Mouse (Mus musculus): Measurements from ENCODE around the gene Elob. TPM values are rescaled to one million over a fixed set of nuclear protein-coding genes. Genes with fewer than 3 reads are reported as not detected.

Gene Elob
- polyA plus RNA-seq, 1 experiment from 2014 or later, result 1,013 TPM

- Histone ChIP-seq H3K9me3 (ENCODE audit: control insufficient read depth, low read length) (no peaks in the 10 kb centered on the region), H3K4me1 (replicated peaks; ENCODE audit: control insufficient read depth, insufficient read depth) (no peaks in the 10 kb centered on the region), H3K4me2 (replicated peaks; ENCODE audit: low read depth) (no peak overlapping the region), H3K4me3 (ENCODE audit: low read depth, low read length) (no peak overlapping the region), H3K27me3 (ENCODE audit: control insufficient read depth, insufficient read depth, low read length) (no peaks in the 10 kb centered on the region), H3K27ac (replicated peaks) (no peak overlapping the region), H3K36me3 (ENCODE audit: control insufficient read depth, insufficient read depth, low read length) (no peaks in the 10 kb centered on the region), H3K9ac (ENCODE audit: low read length) (no peak overlapping the region)
- no peak for TF ChIP-seq CTCF (IDR thresholded peaks at IDR 0.05; ENCODE audit: low read depth)
- TF ChIP-seq EP300 (optimal IDR thresholded peaks at IDR 0.05), result no peak
- no peak for ATAC-seq (ENCODE audit: low FRiP score, low TSS enrichment)
- 67% methylated on average over 7 of the region's 7 CpGs for WGBS
- no peak for DNase-seq (ENCODE audit: low spot score)
These were observed 31.6 kb downstream of the Elob start for GRCm38 (mm10) chr17:23797316-23797715.

- no peak overlapping the region for H3K4me2 ChIP-seq (replicated peaks; ENCODE audit: low read depth)
- 95% methylated on average over 8 of the region's 8 CpGs for WGBS
- no peak for ATAC-seq (ENCODE audit: low FRiP score, low TSS enrichment)
These were observed 33.6 kb downstream of the Elob start for GRCm38 (mm10) chr17:23795323-23795722.

GRCm38 (mm10) chr17:23791079-23791357 is 37.9 kb downstream of the Elob start:
- Histone ChIP-seq H3K9ac (ENCODE audit: low read length) (no peak overlapping the region; the same call in 1 of the 2 replicates), H3K4me1 (replicated peaks; ENCODE audit: control insufficient read depth, insufficient read depth) (peaks cover 2% of the 10 kb centered on the region; the same call in 1 of the 2 replicates), H3K4me3 (ENCODE audit: low read depth, low read length) (no peak overlapping the region), H3K27ac (replicated peaks) (no peak overlapping the region; the same call in 1 of the 2 replicates), H3K36me3 (ENCODE audit: control insufficient read depth, insufficient read depth, low read length) (no peaks in the 10 kb centered on the region), H3K9me3 (ENCODE audit: control insufficient read depth, low read length) (no peaks in the 10 kb centered on the region), H3K4me2 (replicated peaks; ENCODE audit: low read depth) (peak overlapping the region; percentile 78), H3K27me3 (ENCODE audit: control insufficient read depth, insufficient read depth, low read length) (no peaks in the 10 kb centered on the region)
- ATAC-seq (ENCODE audit: low FRiP score, low TSS enrichment), result no peak; the same call in 1 of the 2 replicates
- no peak for TF ChIP-seq EP300 (optimal IDR thresholded peaks at IDR 0.05)
- no peak for TF ChIP-seq CTCF (IDR thresholded peaks at IDR 0.05; ENCODE audit: low read depth)
- 59% methylated on average over 2 of the region's 2 CpGs for WGBS
- no peak for DNase-seq (ENCODE audit: low spot score)

More at GRCm38 (mm10) chr17:23795323-23795722, 33.6 kb downstream of the Elob start:
- Histone ChIP-seq H3K9me3 (ENCODE audit: control insufficient read depth, low read length) (no peaks in the 10 kb centered on the region), H3K9ac (ENCODE audit: low read length) (no peak overlapping the region), H3K36me3 (ENCODE audit: control insufficient read depth, insufficient read depth, low read length) (no peaks in the 10 kb centered on the region), H3K4me1 (replicated peaks; ENCODE audit: control insufficient read depth, insufficient read depth) (peaks cover 2% of the 10 kb centered on the region; the same call in 1 of the 2 replicates), H3K4me3 (ENCODE audit: low read depth, low read length) (no peak overlapping the region), H3K27ac (replicated peaks) (no peak overlapping the region), H3K27me3 (ENCODE audit: control insufficient read depth, insufficient read depth, low read length) (no peaks in the 10 kb centered on the region)
- DNase-seq (ENCODE audit: low spot score), result no peak
- TF ChIP-seq CTCF (IDR thresholded peaks at IDR 0.05; ENCODE audit: low read depth), result no peak
- TF ChIP-seq EP300 (optimal IDR thresholded peaks at IDR 0.05), result no peak

- DNase-seq (ENCODE audit: low spot score), result peak; percentile 71
- 2% methylated on average over 29 of the region's 29 CpGs for WGBS
These were observed 38.5 kb downstream of the Elob start, which contains the start of gene Srrm2 for GRCm38 (mm10) chr17:23790269-23791078. Gene Srrm2, plus strand, starts transcription at chr17:23790532.

GRCm38 (mm10) chr17:23789749-23790268 is 39.1 kb downstream of the Elob start:
- no peaks in the 10 kb centered on the region for H3K9me3 ChIP-seq (ENCODE audit: control insufficient read depth, low read length)
- peak overlapping the region; percentile 78 for H3K4me2 ChIP-seq (replicated peaks; ENCODE audit: low read depth)
- H3K4me1 ChIP-seq (replicated peaks; ENCODE audit: control insufficient read depth, insufficient read depth), result peaks cover 4% of the 10 kb centered on the region; the same call in 1 of the 2 replicates
- H3K27me3 ChIP-seq (ENCODE audit: control insufficient read depth, insufficient read depth, low read length), result no peaks in the 10 kb centered on the region
- ATAC-seq (ENCODE audit: low FRiP score, low TSS enrichment) (no peak), DNase-seq (ENCODE audit: low spot score) (no peak)
- peak overlapping the region; percentile 47 for H3K4me3 ChIP-seq (ENCODE audit: low read depth, low read length)
- no peaks in the 10 kb centered on the region for H3K36me3 ChIP-seq (ENCODE audit: control insufficient read depth, insufficient read depth, low read length)
- 24% methylated on average over 8 of the region's 8 CpGs for WGBS
- H3K27ac ChIP-seq (replicated peaks), result peak overlapping the region; percentile 86
- no peak for TF ChIP-seq EP300 (optimal IDR thresholded peaks at IDR 0.05)
- TF ChIP-seq CTCF (IDR thresholded peaks at IDR 0.05; ENCODE audit: low read depth), result no peak
- peak overlapping the region; percentile 80 for H3K9ac ChIP-seq (ENCODE audit: low read length)

More at GRCm38 (mm10) chr17:23790269-23791078, 38.5 kb downstream of the Elob start, which contains the start of gene Srrm2:
- peak within 1 kb of the TSS; percentile 78 for H3K4me2 ChIP-seq (replicated peaks; ENCODE audit: low read depth)
- H3K27ac ChIP-seq (replicated peaks), result peak within 1 kb of the TSS; percentile 86
- H3K4me1 ChIP-seq (replicated peaks; ENCODE audit: control insufficient read depth, insufficient read depth), result peaks cover 4% of the 10 kb centered on the region; the same call in 1 of the 2 replicates
- peak; percentile 53 for ATAC-seq (ENCODE audit: low FRiP score, low TSS enrichment)
- H3K4me3 ChIP-seq (ENCODE audit: low read depth, low read length), result peak within 1 kb of the TSS; percentile 47
- H3K36me3 ChIP-seq (ENCODE audit: control insufficient read depth, insufficient read depth, low read length), result no peaks in the 10 kb centered on the region
- H3K9me3 ChIP-seq (ENCODE audit: control insufficient read depth, low read length), result no peaks in the 10 kb centered on the region
- no peak for TF ChIP-seq CTCF (IDR thresholded peaks at IDR 0.05; ENCODE audit: low read depth)
- no peak for TF ChIP-seq EP300 (optimal IDR thresholded peaks at IDR 0.05)
- peak within 1 kb of the TSS; percentile 80 for H3K9ac ChIP-seq (ENCODE audit: low read length)
- no peaks in the 10 kb centered on the region for H3K27me3 ChIP-seq (ENCODE audit: control insufficient read depth, insufficient read depth, low read length)

- H3K9ac ChIP-seq (ENCODE audit: low read length), result no peak overlapping the region
- no peaks in the 10 kb centered on the region for H3K27me3 ChIP-seq (ENCODE audit: control insufficient read depth, insufficient read depth, low read length)
- H3K4me2 ChIP-seq (replicated peaks; ENCODE audit: low read depth), result no peak overlapping the region
- no peak for DNase-seq (ENCODE audit: low spot score)
- H3K36me3 ChIP-seq (ENCODE audit: control insufficient read depth, insufficient read depth, low read length), result no peaks in the 10 kb centered on the region
- no peak overlapping the region for H3K4me3 ChIP-seq (ENCODE audit: low read depth, low read length)
- TF ChIP-seq CTCF (IDR thresholded peaks at IDR 0.05; ENCODE audit: low read depth) (no peak), EP300 (optimal IDR thresholded peaks at IDR 0.05) (no peak)
- H3K27ac ChIP-seq (replicated peaks), result no peak overlapping the region
- ATAC-seq (ENCODE audit: low FRiP score, low TSS enrichment), result no peak
- peaks cover 4% of the 10 kb centered on the region; the same call in 1 of the 2 replicates for H3K4me1 ChIP-seq (replicated peaks; ENCODE audit: control insufficient read depth, insufficient read depth)
- 88% methylated on average over 4 of the region's 4 CpGs for WGBS
- no peaks in the 10 kb centered on the region for H3K9me3 ChIP-seq (ENCODE audit: control insufficient read depth, low read length)
These were observed 40.0 kb downstream of the Elob start for GRCm38 (mm10) chr17:23788973-23789372.
